Mouse (Mus musculus): ENCODE data around the gene Kdelr2. TPM values are rescaled to one million over a fixed set of nuclear protein-coding genes. Genes with fewer than 3 reads are reported as not detected.

Gene Kdelr2
- polyA plus RNA-seq, 1 experiment = 91.3 TPM

DNA sequence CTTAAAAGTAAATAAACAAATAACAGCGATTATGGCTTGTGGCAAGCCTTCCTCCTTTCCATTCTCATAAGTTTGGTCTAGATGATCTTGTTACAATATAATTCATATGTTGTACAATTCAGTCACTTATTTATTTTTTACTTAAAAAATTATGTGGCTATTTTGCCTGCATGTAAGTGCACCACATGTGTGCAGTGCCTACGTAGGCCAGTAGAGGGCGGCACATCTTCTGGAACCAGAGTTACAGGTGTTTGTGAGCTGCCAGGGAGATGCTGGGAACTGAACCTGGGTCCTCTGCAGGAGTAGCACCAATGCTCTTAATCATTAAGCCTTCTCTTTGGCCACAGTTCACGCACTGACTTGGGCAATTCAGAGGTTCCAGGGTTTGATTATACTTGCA is 27.5 kb upstream of the Kdelr2 start:
- TF ChIP-seq GATA1 (IDR thresholded peaks at IDR 0.05; ENCODE audit: low read length) = no peak

DNA sequence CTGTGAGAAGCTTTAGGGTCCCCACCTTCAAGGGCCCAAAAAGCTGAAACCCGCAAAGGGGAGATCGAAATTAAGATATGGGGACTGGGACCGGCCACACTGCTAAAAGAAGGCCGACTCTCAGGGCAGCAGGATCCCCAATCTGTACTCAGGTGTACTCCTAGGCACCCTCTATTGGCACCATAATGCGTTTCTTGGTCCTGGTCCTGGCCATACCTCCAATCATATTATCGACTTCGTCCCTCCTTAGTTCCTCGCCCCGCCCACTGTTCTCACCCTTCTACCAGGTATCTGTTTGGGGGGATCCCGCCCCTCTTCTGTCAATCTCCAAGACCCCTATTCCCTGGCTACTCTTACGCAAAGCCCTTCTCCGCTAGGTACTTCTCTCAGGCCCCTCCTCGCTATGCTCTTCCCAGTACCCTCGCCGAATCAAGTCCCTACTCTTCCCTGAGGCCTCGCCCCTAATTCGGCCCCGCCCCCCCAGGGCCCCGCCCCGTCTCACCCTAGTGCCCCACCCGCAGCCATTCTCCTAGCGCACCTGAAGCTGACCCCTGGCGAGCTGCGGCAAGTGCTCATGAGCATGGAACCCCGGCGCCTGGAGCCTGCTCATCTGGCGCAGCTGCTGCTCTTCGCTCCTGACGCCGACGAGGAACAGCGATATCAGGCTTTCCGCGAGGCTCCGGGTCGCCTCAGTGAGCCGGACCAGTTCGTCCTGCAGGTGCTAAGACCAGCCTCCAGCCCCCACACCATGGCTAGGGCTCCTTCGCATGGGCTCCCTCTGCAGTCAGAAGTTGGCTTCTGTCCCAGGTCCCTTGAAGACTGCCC is 16.6 kb upstream of the Kdelr2 start:
- no peak for TF ChIP-seq GATA1 (IDR thresholded peaks at IDR 0.05; ENCODE audit: low read length)

DNA sequence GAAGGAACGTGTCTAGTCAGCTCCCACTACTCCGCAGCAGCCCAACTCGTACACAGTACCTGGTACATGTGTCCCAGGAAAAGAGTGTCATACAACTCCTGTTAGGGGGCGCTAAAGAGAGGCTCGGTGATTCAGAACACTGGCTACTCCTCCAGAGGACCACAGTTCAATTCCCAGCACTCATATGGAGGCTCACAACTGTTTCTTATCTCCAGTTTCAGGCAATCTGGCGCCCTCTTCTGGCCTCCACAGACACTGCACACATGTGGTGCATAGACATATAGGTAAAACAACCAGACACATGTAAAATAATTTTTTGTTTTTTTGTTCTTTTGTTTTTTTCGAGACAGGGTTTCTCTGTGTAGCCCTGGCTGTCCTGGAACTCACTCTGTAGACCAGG is 9.5 kb upstream of the Kdelr2 start:
- no peak for TF ChIP-seq GATA1 (IDR thresholded peaks at IDR 0.05; ENCODE audit: low read length)

DNA sequence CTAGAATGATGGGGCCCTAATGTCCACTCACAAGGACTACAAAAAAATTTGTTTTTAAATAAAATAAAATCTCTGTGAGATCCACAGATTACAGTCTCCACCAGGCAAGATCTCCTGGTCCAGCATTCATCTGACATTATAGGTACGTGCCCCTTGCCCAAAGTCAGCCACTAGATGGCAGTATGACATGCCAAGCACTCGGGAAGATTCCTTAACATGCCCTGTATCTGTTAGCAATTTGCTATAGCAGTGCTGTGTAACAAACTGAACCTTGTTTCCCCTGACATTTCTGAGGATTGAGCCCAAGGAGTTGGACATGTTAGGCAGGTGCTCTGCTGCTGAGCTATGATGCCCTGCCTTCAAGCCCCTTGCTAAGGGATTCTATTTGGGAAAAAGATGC is 8.0 kb upstream of the Kdelr2 start:
- TF ChIP-seq GATA1 (IDR thresholded peaks at IDR 0.05; ENCODE audit: low read length) = no peak

DNA sequence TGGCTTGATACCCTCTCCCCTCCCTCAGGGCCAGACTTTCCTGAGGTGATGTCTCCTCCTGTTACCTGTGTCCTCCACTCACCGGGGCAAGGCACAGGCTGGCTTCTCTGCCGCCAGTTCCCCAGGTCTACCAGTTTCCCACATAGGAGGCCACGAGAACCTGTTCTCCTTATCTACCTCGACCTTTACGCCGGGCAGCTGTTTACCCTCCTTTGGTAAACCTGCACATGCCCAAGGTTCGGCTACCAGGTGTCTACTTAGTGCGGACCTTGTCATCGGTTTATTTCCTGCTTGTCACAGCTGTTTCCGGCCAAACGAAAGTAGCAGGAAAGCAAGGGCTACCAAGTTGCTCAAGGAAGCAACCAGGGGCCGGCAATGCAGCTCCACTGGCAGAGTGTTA is 3.1 kb upstream of the Kdelr2 start:
- no peak for TF ChIP-seq GATA1 (IDR thresholded peaks at IDR 0.05; ENCODE audit: low read length)

DNA sequence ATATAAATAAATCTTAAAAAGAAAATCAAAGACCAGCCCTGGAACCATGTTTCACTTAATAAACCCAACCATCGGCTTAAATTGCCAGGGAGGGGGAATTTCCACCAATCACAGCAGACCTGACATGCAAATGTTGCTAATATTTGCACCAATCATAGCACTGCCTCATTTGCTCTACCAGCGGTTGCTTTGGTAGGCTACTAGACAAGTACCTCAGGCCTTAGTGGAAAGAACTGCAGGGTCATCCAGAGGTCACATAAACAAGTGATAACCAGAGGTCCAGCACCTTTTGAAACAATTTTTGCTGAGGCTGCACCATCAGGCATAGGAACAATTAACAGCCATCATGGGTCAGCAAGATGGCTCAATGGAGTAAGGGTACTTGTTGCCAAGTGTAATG is 2.1 kb upstream of the Kdelr2 start:
- TF ChIP-seq GATA1 (IDR thresholded peaks at IDR 0.05; ENCODE audit: low read length) = no peak

DNA sequence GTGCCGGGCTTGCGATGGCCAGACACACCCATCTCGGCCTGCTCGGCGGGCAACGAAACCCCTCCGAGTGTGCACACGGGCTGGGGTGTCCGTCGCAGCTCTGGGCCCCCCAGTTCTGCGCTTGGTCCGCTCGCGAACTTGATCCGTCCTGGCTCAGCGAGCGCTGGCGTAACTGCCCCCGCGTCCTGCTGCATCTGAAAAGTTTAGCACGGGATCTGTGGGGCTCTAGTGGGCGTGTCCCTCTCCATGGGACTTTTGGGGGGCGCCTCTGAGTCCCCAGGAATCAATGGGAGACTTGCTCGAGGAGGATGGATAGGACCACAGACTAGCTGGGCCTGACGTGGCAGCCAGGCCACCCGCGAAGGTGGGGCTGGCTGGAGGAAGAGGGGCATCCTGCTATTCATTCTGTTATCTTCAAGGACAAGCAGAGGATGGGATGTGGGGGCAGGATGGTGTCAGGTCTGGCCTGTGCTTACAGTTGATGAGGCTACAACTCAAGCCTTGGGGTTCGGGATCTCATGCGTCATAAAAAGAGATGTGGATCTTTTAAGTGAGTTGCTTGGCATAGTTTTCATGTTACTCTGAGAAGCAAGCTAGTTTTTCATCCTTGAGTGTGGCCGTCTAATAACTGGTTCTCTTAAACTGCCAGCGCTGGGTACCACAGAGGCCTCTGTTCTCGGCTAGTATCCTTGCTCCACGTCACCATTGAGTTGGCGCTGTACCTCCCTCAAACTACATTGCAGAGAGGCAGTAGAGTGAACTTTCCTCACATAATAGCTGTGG is 701 bp downstream of the Kdelr2 start:
- no peak for TF ChIP-seq GATA1 (IDR thresholded peaks at IDR 0.05; ENCODE audit: low read length)

DNA sequence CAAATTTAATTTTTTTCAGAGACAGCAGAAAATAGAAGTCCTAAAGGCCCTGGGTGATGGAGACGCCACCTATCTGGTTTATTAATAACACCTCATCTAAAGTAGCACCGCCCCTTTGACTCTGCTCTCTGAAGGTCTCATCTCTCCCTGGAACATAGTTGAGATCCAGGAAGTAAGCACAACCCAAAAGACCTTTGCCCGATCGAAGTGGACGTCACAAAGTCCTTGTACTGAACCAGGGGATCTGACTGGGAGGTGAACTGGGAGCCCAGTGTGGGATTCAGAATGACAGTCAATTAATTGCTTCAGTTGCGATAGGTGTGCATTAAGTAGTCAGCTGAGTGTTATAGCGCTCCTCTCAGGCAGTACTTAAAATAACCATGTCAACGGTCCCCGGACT is 1.6 kb downstream of the Kdelr2 start:
- TF ChIP-seq GATA1 (IDR thresholded peaks at IDR 0.05; ENCODE audit: low read length) = no peak

DNA sequence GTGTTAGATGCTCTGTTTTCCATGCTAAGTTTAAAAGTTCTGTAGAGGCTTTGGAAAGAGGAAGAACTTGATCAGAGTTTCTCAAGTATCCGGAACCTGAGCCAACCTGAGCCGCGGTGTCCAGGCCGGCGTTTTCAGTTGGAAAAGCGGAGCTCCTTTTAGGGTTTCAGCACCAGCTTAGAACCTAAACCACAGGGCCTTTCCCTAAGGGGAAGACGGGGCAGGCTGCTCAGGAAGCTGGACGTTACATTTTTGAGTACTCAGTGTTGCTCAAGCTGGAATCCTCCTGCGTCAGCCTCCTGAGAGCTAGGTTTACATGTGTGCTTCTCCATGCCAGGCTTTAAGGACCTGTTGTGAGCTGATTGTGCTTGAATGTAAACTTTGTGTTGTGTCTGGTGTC is 2.9 kb downstream of the Kdelr2 start:
- TF ChIP-seq GATA1 (IDR thresholded peaks at IDR 0.05; ENCODE audit: low read length) = no peak

DNA sequence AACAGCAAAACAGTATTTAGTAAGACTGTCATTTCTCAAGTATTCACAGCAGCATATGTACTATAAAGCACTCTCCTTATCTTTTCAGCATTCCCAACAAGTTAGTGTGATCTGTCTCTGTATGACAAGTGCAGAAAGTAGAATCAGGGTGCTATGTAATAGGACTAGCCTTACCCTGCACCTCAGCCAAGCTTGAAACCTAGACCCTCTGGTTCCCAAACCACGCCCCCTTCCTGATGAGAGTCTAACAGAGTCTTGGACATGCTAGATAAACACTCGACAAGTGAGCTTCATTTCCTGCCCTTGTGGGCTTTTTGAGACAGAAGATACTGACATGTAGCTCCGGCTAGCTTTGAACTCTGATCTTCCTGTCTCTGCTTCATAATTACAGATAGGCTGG is 5.6 kb downstream of the Kdelr2 start:
- TF ChIP-seq GATA1 (IDR thresholded peaks at IDR 0.05; ENCODE audit: low read length) = no peak

DNA sequence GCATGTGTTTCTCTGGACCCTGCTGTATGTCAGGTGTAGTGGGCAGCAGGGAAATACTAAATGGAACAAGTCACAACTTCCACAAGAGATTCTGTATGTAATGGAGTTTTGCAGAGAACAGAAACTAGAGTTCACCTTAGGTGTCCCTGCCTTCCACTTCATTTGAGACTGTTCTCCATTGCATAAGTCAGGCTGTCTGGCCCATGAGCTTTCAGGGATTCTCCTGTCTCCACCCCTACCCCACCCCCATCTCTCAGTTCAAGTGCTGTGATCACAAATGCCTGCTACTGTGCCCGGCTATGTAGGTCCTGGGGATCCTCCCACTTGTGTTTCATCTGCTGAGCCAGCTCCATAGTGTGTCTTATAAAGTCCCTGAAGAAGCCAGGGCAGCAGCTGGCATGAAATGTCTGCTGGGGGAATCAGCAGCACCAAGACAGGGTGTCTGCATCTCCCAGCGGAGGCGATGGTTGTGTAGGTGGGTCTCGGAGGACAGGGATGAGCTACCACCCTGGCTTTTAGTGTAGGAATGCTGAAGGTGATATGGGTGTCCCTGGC is 7.3 kb downstream of the Kdelr2 start:
- no peak for TF ChIP-seq GATA1 (IDR thresholded peaks at IDR 0.05; ENCODE audit: low read length)

DNA sequence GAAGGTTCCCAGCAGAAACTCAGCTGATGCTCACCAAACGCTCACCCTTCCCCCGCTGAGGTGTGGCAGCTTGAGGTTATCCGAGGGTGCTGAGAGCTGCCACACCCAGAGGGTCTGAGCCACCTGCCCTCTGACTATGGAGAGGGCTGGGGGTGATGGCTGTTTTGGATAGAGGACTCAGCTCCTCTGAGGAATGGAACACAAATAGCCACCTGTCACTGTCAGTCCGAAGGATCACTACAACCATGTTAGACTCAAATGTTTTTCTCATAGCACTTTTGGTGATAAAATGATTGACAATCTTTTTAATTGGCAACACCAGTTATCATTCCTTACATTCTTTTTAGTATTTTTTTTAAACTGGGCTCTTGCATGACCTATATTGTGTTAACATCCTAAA is 17.8 kb downstream of the Kdelr2 start:
- no peak for TF ChIP-seq GATA1 (IDR thresholded peaks at IDR 0.05; ENCODE audit: low read length)

DNA sequence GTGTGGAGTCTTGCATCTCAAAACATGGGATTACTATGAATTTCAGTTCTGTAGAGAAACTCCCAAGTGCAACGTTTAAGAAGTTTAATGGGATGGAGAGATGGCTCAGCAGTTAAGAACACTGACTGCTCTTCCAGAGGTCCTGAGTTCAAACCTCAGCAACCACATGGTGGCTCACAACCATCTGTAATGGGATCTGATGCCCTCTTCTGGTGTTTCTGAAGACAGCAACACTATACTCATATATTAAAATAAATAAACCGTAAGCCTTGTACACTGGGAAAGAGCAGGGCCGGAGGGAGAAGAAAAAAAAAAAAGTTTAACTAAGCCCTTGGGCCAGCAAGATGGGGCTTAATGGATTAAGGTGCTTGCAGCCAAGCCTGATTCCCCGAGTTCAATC is 19.4 kb downstream of the Kdelr2 start:
- TF ChIP-seq GATA1 (IDR thresholded peaks at IDR 0.05; ENCODE audit: low read length) = no peak

DNA sequence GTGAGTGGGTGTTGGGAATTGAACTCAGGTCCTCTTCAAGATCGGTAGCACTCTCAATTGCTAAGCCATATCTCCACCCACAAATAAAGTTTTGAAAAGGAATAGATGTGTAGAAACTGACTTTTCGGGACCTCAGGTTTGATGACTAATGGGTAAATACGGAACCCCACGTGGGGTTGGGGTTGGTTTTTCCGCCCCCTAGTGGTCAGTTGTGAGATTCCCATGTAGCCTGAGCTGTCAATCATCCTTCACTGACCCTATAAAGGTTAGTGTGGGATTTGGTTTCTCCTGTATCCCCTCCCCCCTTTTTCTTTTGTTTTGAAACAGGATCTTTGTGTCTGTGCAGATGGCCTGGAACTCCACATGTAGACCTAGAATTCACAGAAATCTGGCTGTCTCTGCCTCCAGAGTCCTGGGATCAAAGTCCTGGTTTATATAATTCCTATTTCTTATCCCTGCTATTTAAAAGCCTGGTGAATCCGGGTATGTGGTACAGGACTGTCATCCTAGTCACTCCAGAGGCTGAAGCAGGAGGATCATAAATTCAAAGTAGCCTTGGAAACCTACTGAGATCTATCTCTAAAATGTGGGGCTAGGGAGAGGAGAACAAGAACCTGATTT is 20.4 kb downstream of the Kdelr2 start:
- TF ChIP-seq GATA1 (IDR thresholded peaks at IDR 0.05; ENCODE audit: low read length) = no peak

DNA sequence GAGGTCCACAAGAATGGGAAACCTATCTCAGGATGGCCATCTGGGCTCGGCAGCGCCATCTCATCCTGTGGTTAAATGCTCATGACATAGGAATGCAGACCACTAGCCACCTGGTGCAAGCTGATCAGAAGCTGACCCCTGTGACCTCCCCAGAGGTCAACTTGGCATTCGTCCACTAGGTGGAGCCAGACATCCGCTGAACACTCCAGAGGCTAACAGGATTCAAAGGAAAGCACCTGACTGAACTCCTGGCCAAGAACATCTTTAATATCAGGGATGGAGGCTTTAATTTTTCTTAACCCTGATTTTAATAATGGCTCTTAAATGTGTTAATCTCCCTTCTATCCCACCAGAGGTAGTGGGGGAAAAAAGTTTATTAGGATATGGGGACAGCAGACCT is 30.8 kb downstream of the Kdelr2 start:
- TF ChIP-seq GATA1 (IDR thresholded peaks at IDR 0.05; ENCODE audit: low read length) = no peak

DNA sequence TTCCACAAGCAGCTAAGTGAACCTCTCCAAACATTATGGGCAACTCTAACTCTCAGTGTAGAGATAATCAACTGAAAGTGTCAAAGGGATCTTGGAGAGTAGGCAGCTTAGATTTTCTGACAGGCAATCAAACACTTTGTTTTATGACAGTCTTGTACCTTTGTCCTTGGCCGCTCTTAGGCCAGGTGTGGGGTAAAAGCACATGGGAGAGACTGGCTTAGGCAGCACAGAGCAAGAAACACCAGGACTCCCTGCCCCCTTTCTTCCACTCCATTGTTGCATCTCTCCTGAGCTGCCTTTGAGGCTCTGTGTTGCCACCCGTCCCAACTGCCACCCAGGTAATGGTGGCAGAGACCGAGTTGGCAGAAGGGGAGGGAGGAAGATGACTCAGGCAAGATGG is 37.7 kb downstream of the Kdelr2 start:
- no peak for TF ChIP-seq GATA1 (IDR thresholded peaks at IDR 0.05; ENCODE audit: low read length)
